Mouse (Mus musculus) urinary bladder, postnatal 25 days (tissue): ENCODE measurements around the gene Hoxc9.
A peak's percentile ranks its signal among the peaks of the same experiment; 100 is the strongest.

ENCODE experiments used
- DNase-seq: peaks from one replicate; pipeline ENCODE4 v3.0.0; 2022; ENCODE audit warnings: low spot score

The Hoxc9 gene

DNA sequence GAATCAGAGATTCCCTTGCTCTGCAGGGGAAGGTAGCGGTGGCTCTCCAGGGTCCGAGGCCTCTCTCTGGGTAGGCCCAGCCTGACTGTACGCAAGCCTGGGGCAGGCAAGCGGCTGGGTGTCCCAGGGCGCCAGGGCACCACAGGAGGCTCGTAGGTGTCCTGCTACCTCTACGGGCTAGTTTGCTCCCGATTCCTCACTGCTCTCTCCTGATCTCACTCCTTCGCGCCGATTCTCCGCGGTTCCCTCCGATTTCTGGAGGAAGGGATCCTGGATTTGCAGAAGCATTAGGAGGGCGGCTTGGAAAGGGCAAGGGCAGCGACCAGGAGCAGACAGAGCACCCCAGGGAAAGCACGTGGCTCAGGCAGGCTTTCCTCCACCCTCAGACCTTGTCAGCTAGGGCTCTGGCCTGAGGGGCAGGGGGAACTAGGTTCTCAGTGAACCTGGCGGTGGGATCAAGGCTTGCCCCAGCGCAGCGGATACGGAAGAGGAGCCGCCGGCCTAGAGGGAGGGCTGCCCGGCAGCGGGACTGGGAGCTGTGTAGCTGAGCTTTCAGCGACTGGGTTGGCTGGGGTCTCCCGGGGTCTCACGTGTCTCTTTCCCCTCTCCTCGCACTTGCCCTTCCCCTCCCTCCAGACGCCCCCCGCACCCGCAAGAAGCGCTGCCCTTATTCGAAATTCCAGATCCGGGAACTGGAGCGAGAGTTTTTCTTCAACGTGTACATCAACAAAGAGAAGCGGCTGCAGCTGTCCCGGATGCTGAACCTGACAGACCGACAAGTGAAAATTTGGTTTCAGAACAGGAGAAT, 20.2 kb upstream of the Hoxc9 start:
- no peak for DNase-seq

DNA sequence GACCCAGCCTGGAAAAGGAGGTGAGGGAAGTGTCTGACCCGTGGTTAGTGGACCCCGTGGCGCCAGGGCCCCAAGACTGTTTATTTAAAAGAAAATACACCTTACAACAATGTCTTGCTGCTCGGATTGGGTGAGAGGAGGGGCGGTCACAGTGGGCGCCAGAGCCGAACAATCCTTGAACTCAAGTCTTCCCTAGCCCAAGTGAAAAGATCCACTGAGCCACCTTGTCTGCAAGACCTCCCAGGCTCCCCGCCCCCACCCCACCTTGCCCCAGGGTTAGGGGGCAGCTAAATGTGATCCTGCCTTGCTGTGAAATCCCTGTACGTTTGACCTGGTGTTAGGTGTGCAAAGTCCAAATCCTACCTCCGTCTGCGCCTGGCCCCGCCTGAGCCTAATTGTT, 19.3 kb upstream of the Hoxc9 start:
- DNase-seq: no peak

DNA sequence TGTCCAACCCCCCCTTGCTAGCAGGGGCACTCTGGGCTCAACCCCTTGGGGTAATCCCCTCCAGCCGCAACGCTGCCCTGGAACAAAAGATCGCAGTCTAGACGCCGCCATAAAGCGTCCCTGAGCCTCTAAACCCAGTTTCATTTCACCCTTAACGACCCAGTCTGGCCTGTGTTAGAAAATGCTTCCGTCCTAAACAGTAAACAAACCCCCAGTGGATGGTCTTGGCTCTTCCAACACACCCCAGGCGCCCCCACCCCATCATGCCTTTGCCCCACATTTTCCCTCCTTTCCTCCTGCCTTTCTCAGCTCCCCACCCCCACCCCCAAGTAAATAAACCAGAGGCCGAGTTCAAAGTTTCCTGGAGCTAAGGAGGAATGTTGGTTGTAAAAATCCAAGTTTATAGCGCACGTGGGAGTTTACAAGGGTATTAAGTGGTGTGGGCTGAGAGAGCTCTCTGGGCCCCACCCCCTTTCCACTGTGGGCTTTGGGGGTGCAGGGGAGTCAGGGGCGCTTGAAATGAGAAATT, 16.5 kb upstream of the Hoxc9 start:
- DNase-seq: no peak

DNA sequence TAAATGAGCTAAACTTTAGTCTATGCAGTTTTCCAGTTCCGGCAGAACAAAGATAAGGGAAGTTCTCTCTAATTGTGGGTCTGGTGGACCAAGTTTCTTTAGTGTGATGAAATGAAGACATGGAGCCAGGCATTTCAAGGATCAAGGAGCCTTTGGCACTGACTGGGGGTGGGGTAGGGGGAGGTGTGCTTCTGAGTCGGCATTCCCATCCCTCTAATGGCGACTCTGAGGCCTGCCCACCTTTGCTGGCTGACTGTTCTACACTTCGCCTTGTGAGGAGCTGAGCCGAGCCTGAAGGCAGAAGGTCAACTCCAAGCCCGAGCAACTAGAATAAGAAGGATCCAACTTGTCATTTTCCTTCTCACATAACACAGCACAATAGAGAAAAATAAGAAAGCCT, 14.5 kb upstream of the Hoxc9 start:
- no peak for DNase-seq

DNA sequence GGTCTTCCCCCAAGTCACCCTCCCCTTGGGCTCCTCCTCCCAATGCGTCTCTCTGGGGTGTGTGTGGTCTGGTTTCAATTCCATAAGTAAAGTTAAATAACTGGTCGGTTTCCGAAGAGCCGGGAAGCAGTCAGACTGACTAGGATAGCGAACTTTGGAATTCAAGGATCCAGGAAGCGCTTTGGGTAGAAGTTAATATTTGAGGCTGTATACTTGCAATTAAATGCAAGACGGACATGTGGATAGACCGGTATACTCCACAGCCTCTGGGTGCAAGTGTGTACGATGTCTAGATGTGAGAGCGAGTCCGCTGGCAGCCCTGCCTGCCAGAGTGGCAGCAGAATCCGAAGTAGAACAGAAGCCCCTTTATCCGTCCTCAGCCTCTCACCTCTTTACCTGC, 13.7 kb upstream of the Hoxc9 start:
- DNase-seq: no peak

DNA sequence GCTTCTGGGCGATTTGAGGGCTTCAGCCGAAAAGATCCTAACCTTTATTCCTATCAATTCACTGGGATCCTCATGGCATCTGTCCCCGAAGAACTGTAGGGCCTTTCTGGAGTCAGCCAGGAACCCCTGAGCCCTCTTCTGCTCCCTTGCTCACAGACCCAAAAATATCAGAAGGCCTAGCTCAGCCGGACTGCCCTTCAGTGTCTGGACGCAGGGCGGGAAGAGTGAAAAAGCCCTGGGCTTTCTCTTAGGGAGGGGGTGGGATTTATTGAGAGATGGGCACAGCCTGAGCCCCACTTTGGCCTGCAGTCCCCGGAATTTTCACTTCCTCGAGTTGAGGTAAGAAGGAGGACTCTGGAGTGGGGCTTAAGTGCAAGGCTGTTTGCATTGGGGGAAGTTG, 13.0 kb upstream of the Hoxc9 start:
- DNase-seq: no peak

DNA sequence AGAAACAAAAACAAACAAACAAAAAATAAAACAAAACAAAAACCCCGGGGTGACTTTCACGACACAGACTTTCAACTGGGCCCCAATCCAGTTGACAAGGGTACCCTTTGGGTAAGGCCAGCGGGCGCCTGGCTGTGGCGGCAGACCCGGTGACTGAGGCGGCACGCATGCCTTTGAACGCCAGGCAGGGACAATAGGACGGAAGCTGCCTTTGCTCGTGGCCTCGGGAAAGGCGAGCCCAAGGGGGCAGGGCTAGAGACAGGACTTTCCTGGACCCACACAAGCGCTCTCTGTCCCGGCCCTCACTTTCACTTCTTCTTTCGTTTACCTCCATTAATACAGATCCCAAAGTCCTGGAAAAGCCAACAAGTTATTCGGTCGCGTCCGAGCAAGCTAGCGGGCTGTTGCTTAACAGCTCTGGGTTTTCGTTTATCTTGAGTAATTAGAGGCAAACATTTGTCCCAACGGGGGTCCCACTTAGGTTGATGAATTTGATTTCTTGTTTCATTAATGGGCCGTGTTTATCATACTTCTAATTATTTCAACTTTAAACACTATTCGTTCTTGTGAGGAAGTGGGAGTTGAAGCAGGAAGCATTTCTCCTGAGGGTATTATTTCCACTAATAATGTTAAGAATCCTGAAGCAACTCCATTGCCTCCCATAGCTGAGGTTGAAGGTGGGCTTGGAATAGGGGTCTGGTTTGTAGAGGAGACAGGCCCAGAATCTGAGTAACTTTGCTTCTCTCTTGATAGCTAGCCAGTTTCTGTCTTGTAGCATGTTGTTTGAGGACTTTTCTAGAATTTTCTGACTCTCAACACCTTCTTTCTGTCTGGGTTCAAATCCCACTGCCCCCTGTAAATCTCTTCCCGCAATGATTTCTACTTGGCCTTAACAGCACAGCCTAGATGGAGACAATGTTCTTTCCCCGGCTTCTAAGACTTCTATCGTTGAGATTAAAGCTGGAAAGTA, 12.3 kb upstream of the Hoxc9 start:
- DNase-seq: peak; percentile 27

DNA sequence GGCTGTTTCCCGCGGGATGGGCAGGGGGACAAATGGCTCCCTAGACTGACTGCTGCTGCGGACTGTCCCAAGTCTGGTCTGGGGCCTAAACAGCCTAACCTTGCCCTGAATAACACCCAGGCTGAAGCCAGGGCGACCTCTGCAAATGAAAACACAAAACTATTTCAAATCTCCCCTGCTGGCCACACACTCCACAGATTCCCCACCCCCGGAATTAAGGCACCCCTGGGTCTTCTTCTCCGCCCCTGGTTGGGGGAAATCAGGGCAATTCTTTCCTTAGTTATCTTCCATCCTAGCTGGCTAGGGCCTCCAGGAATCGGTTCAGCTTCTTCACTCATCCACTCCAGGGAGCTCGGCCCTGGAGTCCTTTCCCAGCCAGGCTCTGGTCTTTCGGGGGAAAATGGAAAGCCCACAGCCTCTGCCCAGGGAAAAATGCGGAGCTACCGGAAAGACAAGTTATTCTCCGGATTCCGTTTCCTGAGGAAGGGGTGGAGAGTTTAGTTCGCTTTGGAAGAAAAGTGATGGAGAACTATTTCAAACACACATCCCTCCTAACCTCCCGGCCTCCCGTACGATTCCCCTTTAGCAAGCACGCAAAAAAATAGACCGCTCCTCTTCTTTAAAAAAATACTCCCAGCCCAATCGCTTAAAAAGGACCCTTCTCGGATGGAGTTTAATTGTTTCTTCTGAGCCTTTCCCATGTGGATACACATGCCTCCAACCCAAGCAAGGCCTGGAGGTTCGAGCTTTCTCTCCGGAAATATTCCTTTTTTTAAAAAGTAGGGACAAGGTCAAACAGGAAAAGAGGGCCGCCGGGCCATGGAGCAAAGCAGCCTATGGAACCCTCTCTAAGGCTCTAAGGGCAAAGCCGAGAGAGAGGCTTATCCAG, 11.0 kb upstream of the Hoxc9 start:
- DNase-seq: no peak

DNA sequence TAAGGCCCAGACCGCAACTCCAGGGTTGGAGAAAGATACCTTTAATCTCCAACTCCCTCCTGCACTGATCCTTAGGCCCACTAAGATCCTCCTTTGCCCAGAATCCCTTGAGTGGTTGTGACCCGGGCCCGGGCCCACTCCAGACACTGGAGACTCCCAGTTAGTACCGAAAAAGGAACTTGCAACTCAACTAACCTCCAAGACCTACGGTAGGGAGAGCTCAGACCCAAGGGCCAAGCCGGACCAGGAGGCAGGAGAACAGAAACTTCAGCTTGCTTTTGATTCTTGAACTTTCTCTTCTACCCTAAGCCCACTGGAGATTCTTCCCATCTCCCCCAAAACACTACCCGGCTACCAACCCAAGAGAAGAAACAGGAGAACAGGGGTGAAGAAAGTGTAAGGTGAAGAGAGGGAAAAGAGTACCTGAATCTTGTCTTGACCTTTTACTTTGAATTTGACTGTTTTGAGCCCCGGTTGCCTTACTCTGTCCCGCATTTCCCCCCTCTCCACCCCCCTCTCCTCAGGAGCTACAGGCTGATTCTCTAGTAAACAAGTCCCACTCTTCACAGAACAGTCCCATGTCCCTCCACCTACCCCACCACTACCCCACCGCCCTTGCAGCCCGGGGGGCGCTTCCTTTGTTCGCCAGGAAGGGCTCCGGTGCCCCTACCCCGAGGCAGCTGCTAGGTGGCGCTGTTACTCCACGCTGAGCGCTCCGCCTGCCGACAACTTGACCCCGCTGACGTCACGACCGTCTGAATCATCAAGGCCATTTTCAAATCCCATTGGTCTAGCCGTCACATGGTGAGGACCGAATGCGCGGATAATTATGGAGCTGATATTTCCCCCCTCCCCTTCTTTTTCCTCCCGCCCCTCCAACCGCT, 10.1 kb upstream of the Hoxc9 start:
- peak; percentile 86 for DNase-seq

DNA sequence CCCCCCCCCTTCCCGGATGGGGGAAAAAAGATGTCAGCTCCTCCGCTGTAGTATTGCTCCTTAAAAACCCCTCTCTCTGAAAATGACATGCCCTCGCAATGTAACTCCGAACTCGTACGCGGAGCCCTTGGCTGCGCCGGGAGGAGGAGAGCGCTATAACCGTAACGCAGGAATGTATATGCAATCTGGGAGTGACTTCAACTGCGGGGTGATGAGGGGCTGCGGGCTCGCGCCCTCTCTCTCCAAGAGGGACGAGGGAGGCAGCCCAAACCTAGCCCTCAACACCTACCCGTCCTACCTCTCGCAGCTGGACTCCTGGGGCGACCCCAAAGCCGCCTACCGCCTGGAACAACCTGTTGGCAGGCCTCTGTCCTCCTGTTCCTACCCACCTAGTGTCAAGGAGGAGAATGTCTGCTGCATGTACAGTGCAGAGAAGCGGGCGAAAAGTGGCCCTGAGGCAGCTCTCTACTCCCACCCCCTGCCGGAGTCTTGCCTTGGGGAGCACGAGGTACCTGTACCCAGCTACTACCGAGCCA, 9.4 kb upstream of the Hoxc9 start, which contains the start of gene Hoxc10:
Gene Hoxc10 (plus strand): TSS at position 21 of the 536 bp plus-strand sequence.
- no peak for DNase-seq

DNA sequence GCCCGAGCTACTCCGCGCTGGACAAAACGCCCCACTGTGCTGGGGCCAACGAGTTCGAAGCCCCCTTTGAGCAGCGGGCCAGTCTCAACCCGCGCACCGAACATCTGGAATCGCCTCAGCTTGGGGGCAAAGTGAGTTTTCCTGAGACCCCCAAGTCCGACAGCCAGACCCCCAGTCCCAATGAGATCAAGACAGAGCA, 9.0 kb upstream of the Hoxc9 start, which contains the start of gene Hoxc5:
Gene Hoxc5 (plus strand): TSS at position 132 of the 199 bp plus-strand sequence.
- no peak for DNase-seq

DNA sequence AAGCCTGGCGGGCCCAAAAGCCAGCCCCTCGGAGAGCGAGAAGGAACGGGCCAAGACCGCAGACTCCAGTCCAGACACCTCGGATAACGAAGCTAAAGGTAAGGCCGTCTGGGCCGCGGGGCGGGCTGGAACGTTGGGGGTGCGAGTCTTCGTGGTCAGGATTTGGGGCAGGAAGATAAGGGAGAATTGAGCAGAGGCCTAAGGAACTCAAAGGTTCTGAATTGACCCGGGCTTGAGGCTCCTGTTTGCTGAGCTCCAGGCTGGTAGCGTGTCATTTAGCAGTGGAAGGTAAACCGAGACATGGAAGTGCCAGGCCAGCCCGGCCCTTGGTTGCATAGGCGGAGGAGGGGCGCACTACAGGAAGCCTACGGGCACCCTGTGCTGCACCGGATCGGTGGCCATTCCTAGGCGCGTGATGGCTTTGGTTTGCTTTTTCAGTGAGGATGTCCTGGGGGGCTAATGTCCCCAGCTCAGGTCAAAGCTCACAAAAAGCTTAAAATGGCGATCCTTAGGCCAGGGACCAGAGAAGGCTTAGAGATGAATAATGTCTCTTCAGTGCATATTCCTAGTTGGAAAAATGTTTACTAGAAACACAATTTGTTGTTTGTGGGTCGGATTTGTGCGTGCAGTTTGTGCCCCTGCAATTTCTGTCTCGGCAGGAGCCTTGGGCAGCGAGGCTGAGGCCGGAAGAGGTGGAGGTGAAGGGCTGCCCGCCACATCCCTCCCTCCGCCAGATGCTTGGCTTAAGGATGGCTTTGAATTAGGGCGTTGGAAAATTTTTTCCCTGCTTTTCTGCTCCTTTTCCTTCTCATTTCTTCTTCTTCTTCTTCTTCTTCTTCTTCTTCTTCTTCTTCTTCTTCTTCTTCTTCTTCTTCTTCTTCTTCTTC, 8.5 kb upstream of the Hoxc9 start:
- no peak for DNase-seq

DNA sequence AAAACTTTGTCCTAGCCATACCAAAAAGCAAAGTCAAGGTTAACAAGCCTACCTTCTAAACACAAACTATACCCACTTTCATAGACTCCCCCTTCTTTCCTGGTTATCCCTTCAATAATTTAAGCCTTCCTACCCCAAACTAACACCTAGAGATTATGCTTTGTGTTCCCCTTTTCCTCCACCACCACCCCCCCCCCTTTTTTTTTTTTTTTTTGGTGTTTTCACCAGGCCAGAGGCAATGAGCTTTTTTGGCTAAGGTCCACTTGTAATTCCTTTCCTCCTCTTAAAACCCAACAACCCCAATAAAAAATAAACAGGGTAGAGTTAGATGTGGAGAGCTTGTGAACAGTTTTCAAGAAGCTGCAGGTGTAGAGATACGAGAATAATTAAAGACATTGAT, 6.9 kb upstream of the Hoxc9 start:
- DNase-seq: no peak

DNA sequence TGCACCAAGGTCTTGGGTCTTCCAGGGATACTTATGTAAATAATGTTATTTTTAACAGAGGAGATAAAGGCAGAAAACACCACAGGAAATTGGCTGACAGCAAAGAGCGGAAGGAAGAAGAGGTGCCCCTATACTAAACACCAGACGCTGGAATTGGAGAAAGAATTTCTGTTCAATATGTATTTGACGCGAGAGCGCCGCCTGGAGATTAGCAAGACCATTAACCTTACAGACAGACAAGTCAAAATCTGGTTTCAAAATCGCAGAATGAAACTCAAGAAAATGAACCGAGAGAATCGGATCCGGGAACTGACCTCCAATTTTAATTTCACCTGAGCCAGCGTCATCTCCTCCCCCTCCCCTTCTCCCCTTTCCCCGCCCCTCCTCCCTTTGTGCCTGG, 5.5 kb upstream of the Hoxc9 start:
- DNase-seq: peak; percentile 40

DNA sequence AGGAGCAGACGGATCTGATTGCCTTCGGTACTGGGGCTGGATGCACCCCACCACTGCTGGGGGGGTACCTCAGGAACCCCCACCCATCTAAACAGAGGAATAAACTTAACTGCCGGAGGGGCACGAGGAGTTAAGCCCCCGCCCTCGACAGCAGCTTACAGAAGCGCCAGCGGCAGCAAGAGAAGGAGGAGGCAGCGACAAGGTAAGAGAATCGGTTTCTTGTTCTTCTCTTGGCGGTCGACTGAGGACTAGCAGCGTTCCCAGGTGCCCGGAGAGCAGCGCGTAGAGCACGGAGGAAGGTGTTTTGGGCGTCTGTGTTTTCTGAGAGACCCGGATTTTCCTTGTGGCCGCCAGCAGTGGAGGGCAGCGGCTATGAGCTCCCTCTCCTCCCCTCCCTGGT, 4.0 kb upstream of the Hoxc9 start:
- DNase-seq: no peak

DNA sequence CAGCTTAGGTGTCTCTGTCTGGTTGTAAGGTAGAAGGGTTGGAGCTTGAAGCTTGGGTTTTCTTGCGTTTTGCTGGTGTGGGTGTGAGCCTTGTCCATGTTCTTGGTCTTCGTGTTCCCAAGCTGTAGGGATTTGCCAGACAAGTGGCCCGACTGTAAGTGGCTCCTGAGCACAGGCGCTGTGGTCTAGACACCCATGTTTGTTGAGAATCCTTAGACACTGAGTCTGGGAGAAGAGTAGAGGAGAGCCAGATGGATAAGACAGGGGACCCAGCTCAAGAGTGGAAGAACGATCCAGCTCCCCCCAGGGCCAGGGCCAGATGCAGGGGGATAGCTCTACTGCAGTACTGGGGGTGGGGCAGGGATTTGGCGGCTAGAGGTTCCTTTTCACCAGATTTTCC, 3.5 kb upstream of the Hoxc9 start:
- DNase-seq: no peak

DNA sequence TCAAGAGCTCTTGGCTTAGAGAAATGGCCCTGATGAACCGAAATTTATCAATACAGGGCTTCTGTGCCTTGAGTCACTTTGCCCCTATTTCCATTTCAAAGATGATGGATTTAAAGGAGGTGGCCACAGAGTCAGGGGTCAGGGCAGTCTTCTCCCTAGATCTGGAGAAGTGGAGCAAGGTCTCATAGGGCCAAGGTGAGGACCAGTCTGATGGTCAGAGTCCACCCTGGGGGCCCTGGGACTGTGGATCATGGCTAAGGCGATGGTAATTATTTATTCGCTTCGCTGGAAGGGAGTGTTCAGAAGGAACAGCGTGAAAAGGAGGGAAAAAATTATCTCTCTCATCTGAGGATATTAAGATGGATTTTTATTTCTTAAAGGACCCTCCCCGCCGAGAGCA, 1.2 kb upstream of the Hoxc9 start:
- DNase-seq: no peak

DNA sequence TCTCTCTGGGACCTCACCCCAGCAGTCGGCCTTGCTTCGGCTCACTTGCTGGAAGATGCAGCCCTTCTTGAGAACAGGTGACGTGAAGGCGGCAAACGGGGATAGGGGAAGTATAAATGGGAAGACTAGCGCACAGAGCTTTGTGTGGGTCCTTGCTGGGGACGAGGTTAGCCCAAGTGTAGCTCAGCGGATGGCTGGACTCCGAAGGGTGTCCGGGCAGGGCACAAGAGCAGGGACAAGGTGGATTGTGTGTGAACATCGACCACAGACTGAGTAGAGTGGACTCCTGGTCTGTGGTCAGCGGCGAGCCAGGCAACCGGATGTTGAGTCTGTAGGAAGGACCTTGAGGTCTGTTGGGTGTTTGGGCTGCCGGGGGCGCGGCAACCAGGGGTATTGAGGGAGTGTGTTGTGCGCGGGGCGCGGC, 539 bp upstream of the Hoxc9 start:
- DNase-seq: no peak

DNA sequence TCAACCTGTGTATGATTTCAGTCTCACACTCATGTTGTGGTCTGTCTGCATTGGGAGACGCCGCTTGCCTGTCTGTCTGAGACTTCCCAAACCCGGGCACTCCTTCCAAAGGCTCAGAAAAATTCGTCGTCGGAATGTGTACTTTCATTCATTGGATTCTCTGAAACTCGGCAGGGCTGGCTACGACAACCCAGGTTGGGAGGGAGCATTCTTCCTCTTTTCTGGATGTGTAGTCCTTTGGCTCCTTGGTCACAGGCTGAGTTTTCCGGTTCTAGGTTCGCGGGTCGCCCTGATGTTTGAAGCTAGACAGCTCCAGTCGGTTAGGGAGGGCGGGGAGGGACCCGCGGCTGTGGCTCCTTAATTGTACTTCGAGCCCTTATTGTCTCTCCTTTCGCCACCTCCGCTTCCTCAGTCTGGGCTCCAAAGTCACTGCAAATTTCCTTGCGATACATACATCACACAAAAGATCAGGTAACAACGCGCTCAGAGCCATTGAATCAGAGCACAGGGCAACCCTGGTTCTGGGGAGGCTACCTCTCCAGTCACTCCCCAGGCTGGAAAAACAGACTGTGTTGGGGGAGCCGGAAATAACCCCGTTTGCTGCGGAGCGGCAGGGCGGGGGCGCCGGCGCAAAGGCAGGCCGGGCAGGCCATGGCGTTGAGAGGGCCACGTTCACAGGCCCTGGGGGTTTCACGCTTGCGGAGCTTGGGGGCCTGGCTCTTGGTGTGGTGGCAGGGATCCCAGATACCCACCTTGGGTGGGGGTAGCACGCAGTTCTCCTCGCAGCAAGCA, 588 bp downstream of the Hoxc9 start:
- no peak for DNase-seq
